Mouse (Mus musculus): ENCODE results near the gene Smim4. TPM values are rescaled to one million over a fixed set of nuclear protein-coding genes. Genes with fewer than 3 reads are reported as not detected.

Gene Smim4
- polyA plus RNA-seq, 1 experiment: 17.1 TPM

DNA sequence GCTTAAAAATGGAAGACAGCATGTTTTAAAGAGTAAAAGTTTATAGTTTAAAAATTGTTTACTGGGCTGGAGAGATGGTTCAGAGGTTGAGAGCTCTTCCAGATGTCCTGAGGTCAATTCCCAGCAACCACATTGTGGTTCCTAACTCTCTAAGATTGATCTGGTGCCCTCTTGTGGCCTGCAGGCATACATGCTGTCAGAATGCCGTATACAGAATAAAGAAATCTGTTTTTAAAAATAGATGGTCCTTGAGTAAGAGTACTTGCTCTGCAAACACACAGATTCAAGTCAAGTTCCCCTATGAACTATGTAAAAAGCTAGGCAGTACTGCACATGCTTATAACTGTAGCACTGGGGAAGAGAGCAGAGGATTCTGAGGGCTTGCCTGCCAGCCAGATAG, 66.5 kb downstream of the Smim4 start:
- H3K4me3 ChIP-seq (ENCODE audit: low read depth, low read length): no peak overlapping the region
- no peaks in the 10 kb centered on the region for H3K4me1 ChIP-seq (ENCODE audit: control insufficient read depth, insufficient read depth, low read length)
- H3K27me3 ChIP-seq (ENCODE audit: control insufficient read depth, insufficient read depth, low read length, poor library complexity, severe bottlenecking): no peaks in the 10 kb centered on the region
- TF ChIP-seq EP300 (IDR thresholded peaks at IDR 0.05; ENCODE audit: insufficient read depth, low read depth, low read length): no peak
- peak; percentile 7 for TF ChIP-seq CTCF (IDR thresholded peaks at IDR 0.05; ENCODE audit: low read depth, low read length)
- H3K9me3 ChIP-seq (replicated peaks; ENCODE audit: control insufficient read depth, insufficient read depth, low read length, poor library complexity, severe bottlenecking): no peaks in the 10 kb centered on the region
- no peak overlapping the region for H3K9ac ChIP-seq (ENCODE audit: low read depth, poor library complexity, severe bottlenecking)
- H3K27ac ChIP-seq (ENCODE audit: insufficient read depth, low read length): no peak overlapping the region
- H3K36me3 ChIP-seq (ENCODE audit: control insufficient read depth, insufficient read depth, low read length, poor library complexity, severe bottlenecking): peaks cover 22% of the 10 kb centered on the region

DNA sequence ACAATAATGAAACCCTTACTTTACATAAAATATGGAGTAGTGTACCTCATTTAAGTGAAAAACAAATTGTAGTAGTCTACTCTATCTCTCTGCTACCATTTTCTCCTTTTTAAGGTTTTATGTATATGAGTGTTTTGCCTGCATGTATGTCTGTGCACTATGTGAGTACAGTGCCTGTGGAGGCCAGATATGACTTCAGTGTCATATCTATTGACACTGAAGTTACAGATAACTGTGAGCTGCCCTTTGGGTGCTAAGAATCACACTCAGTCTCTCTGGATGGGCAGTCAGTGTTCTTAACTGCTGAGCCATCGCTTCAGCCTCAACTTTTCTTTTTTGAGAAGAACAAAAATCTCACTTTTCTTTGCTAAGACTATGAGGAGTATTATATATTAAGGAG, 82.9 kb downstream of the Smim4 start:
- Histone ChIP-seq H3K36me3 (ENCODE audit: control insufficient read depth, insufficient read depth, low read length, poor library complexity, severe bottlenecking) (peaks cover 33% of the 10 kb centered on the region), H3K9ac (ENCODE audit: low read depth, poor library complexity, severe bottlenecking) (no peak overlapping the region), H3K4me1 (ENCODE audit: control insufficient read depth, insufficient read depth, low read length) (no peaks in the 10 kb centered on the region), H3K27ac (ENCODE audit: insufficient read depth, low read length) (no peak overlapping the region), H3K4me3 (ENCODE audit: low read depth, low read length) (no peak overlapping the region), H3K27me3 (ENCODE audit: control insufficient read depth, insufficient read depth, low read length, poor library complexity, severe bottlenecking) (no peaks in the 10 kb centered on the region), H3K9me3 (replicated peaks; ENCODE audit: control insufficient read depth, insufficient read depth, low read length, poor library complexity, severe bottlenecking) (no peaks in the 10 kb centered on the region)
- no peak for TF ChIP-seq CTCF (IDR thresholded peaks at IDR 0.05; ENCODE audit: low read depth, low read length)
- TF ChIP-seq EP300 (IDR thresholded peaks at IDR 0.05; ENCODE audit: insufficient read depth, low read depth, low read length): no peak
- no peak for TF ChIP-seq POLR2A (IDR thresholded peaks at IDR 0.05; ENCODE audit: insufficient read depth, low read length)

DNA sequence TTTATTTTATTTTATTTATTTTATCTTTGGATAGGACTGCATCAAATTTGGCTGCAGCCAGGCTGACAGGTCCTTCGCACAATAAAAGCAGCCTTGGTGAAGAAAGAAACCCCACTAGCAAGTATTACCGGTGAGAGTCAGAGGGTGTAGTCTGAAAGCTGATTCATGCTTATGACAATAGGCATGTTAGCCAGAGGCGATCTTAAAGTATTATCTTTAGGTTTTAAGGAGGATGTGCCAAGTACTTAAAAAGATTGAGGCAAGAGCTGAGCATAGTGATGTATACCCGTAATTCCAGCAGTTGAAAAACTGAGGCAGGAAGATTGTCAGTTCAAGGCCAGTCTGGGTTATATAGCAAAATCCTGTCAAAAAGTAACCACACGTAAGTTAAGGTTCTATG, 83.5 kb downstream of the Smim4 start:
- TF ChIP-seq POLR2A (IDR thresholded peaks at IDR 0.05; ENCODE audit: insufficient read depth, low read length): no peak
- TF ChIP-seq CTCF (IDR thresholded peaks at IDR 0.05; ENCODE audit: low read depth, low read length): no peak
- TF ChIP-seq EP300 (IDR thresholded peaks at IDR 0.05; ENCODE audit: insufficient read depth, low read depth, low read length): no peak
- Histone ChIP-seq H3K9ac (ENCODE audit: low read depth, poor library complexity, severe bottlenecking) (no peak overlapping the region), H3K36me3 (ENCODE audit: control insufficient read depth, insufficient read depth, low read length, poor library complexity, severe bottlenecking) (peaks cover 29% of the 10 kb centered on the region), H3K27me3 (ENCODE audit: control insufficient read depth, insufficient read depth, low read length, poor library complexity, severe bottlenecking) (no peaks in the 10 kb centered on the region), H3K9me3 (replicated peaks; ENCODE audit: control insufficient read depth, insufficient read depth, low read length, poor library complexity, severe bottlenecking) (no peaks in the 10 kb centered on the region), H3K27ac (ENCODE audit: insufficient read depth, low read length) (no peak overlapping the region), H3K4me3 (ENCODE audit: low read depth, low read length) (no peak overlapping the region), H3K4me1 (ENCODE audit: control insufficient read depth, insufficient read depth, low read length) (no peaks in the 10 kb centered on the region)

Other genes starting within 250 kb of the Smim4 start
- 0.49 TPM in 1 of 2 replicates, not detected in the other for gene Mustn1, start 249.8 kb downstream of the Smim4 start, polyA plus RNA-seq (2011; ENCODE audit: insufficient read depth, insufficient read length, low read depth, missing spikeins)
- gene Itih4, start 242.5 kb downstream of the Smim4 start, polyA plus RNA-seq (2011; ENCODE audit: insufficient read depth, insufficient read length, low read depth, missing spikeins): 0.29 TPM in 1 of 2 replicates, not detected in the other
- not detected in 2 replicates for gene Itih3, start 205.2 kb downstream of the Smim4 start, polyA plus RNA-seq (2011; ENCODE audit: insufficient read depth, insufficient read length, low read depth, missing spikeins)
- not detected in 2 replicates for gene Itih1, start 185.7 kb downstream of the Smim4 start, polyA plus RNA-seq (2011; ENCODE audit: insufficient read depth, insufficient read length, low read depth, missing spikeins)
- 17.3 and 17.7 TPM in 2 replicates for gene Nek4, start 177.6 kb downstream of the Smim4 start, polyA plus RNA-seq (2011; ENCODE audit: insufficient read depth, insufficient read length, low read depth, missing spikeins)
- gene Glt8d1, start 127.6 kb downstream of the Smim4 start, polyA plus RNA-seq (2011; ENCODE audit: insufficient read depth, insufficient read length, low read depth, missing spikeins): 29.1 and 36.4 TPM in 2 replicates
- gene Spcs1, start 127.3 kb downstream of the Smim4 start, polyA plus RNA-seq (2011; ENCODE audit: insufficient read depth, insufficient read length, low read depth, missing spikeins): 126 and 132 TPM in 2 replicates
- gene Pbrm1, start 109.8 kb downstream of the Smim4 start, polyA plus RNA-seq (2011; ENCODE audit: insufficient read depth, insufficient read length, low read depth, missing spikeins): 84.5 and 86.9 TPM in 2 replicates
- gene Gnl3, start 109.8 kb downstream of the Smim4 start, polyA plus RNA-seq (2011; ENCODE audit: insufficient read depth, insufficient read length, low read depth, missing spikeins): 380 and 391 TPM in 2 replicates
- 141 and 173 TPM in 2 replicates for gene Nt5dc2, start 2.1 kb upstream of the Smim4 start, polyA plus RNA-seq (2011; ENCODE audit: insufficient read depth, insufficient read length, low read depth, missing spikeins)
- 0.57 and 0.72 TPM in 2 replicates for gene Stab1, start 39.7 kb upstream of the Smim4 start, polyA plus RNA-seq (2011; ENCODE audit: insufficient read depth, insufficient read length, low read depth, missing spikeins)
- 7.6 and 9.5 TPM in 2 replicates for gene Tnnc1, start 79.4 kb upstream of the Smim4 start, polyA plus RNA-seq (2011; ENCODE audit: insufficient read depth, insufficient read length, low read depth, missing spikeins)
- gene Nisch, start 88.0 kb upstream of the Smim4 start, polyA plus RNA-seq (2011; ENCODE audit: insufficient read depth, insufficient read length, low read depth, missing spikeins): 335 and 342 TPM in 2 replicates
- not detected in 2 replicates for gene Sema3g, start 88.9 kb upstream of the Smim4 start, polyA plus RNA-seq (2011; ENCODE audit: insufficient read depth, insufficient read length, low read depth, missing spikeins)
- 14.0 and 15.3 TPM in 2 replicates for gene Phf7, start 122.4 kb upstream of the Smim4 start, polyA plus RNA-seq (2011; ENCODE audit: insufficient read depth, insufficient read length, low read depth, missing spikeins)
- gene Bap1, start 122.5 kb upstream of the Smim4 start, polyA plus RNA-seq (2011; ENCODE audit: insufficient read depth, insufficient read length, low read depth, missing spikeins): 42.2 and 44.3 TPM in 2 replicates
- gene Dnah1, start 194.9 kb upstream of the Smim4 start, polyA plus RNA-seq (2011; ENCODE audit: insufficient read depth, insufficient read length, low read depth, missing spikeins): 2.9 and 3.0 TPM in 2 replicates
- 22.8 and 23.2 TPM in 2 replicates for gene Capn7, start 207.7 kb upstream of the Smim4 start, polyA plus RNA-seq (2011; ENCODE audit: insufficient read depth, insufficient read length, low read depth, missing spikeins)